Mouse (Mus musculus) spleen, adult 12 weeks (tissue): ENCODE data around the gene Cflar.

Experiments
- DNase-seq: peaks from one replicate; pipeline ENCODE4 v3.0.0; 2022; ENCODE audit warnings: low spot score

Cflar gene

DNA sequence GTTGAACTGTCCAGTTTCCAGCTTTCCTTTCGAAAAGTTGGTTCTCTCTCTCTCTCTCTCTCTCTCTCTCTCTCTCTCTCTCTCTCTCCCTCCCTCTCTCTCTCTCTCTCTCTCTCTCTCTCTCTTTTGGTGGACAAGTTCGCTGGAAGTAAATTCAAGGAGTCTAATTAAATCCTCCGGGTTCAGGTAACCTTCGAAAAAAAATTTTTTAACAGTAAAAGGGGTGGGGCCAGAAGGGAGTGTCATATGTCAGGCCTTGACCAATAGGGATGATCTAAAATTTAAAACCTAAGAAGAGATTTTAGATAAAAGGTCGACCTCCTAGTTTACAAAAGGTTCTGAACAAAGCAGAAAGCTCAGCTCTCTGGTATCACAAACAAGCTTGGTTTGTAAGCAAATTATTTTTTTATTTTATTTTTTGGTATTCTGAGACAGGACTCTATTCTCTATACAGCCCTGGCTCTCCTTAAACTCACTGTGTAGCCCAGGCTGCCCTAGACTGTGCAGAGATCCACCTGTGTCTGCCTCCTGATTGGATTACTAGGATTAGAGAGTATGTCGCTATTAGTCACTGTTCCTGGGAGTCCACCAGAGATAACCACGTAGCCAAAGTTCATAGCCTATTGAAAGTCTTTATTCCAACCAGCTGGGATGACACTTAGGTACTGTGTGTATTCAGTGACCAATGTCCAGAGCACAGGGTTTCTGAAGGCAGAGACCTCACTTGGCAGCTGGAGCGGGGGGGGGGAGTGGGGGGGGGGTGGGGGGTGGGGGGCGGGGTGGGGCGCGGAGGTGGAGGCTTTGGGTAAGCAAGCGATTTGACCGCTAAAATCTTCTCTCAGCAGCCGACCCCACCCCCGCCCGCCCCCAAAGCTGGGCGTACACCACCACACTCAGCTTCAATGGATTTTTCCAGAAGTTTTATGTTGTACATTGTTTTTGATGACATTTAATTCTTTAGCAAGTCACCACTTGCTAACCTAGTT lies 1.1 kb downstream of the Cflar start:
- DNase-seq, result peak; percentile 32

- DNase-seq, result peak; percentile 25
Measured at GRCm38 (mm10) chr1:58713081-58713892, 2.0 kb downstream of the Cflar start.

DNA sequence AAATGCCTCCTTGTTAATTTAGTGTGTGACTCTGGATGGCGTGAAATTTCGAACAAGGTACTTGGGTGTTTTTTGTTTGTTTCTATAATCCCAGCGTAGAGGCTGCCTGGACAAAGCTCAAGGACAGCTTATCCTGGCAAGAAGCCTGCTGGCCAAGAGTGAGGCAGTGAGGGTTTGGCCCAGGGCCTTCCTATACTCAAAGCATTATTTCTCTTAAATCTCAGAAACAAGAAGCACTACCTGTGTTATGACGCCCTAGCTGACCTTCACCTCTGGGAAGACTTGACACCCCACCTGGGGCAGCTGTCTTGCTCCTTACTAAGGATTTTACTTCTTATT lies 2.6 kb downstream of the Cflar start:
- no peak for DNase-seq

GRCm38 (mm10) chr1:58714361-58714760 lies 3.1 kb downstream of the Cflar start:
- no peak for DNase-seq

DNA sequence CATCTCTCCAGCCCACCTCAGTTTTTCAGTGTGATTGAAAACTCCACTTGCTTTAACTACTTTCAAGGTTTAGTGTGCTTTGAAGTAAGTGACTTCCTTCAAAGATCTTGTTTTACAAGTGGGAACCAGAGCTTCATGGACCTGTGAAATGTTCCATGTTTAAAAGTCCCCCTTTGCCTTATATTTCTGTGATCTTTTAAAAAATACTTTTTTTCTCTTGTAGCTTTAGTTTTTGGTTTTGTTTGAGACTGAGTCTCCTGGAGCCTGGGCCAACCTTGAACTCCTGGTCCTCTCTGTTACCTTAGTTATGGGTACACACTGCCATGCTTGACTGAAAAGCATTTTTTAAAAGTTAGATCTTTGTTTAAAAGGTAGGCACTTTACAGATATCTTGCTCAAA lies 4.2 kb downstream of the Cflar start:
- DNase-seq, result no peak

DNA sequence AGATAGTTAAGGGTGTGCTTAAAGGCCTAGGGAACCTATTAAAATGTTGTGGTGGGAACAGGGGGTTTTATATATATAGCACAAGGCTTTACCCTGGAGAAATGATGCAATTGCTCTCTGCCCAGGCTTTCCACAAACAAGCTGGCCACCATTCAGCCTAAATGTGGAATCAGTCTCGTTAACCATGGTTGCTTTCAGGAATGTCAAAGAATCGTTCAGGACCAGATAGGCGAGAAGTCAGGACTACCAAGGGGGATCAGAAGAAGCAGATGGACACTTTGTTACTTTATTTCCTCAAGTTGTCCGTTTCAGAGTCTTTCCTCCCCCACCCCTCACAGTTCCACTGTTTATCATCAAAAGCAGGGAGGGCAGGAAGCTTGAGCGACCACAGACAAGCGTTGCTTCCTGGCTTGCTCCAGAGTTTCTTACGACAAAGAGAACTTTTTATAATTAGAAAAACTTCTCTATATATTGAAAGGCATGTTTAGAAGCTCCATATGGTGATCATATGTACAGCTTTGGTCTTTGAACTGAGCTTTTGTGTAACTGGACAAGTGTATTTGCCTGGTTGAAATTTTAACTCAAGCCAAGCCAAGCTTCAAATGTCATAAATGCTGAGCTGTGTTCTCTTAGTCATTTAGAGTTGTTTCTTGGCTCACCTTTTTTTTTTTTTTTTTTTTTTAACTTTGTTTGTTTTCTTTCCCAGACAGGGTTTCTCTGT lies 5.0 kb downstream of the Cflar start:
- DNase-seq, result no peak

- DNase-seq, result no peak
Measured at GRCm38 (mm10) chr1:58716883-58717220, 5.5 kb downstream of the Cflar start.

- DNase-seq, result no peak
Measured at GRCm38 (mm10) chr1:58717589-58718270, 6.4 kb downstream of the Cflar start.

- DNase-seq, result no peak
Measured at GRCm38 (mm10) chr1:58719356-58719945, 8.1 kb downstream of the Cflar start.

DNA sequence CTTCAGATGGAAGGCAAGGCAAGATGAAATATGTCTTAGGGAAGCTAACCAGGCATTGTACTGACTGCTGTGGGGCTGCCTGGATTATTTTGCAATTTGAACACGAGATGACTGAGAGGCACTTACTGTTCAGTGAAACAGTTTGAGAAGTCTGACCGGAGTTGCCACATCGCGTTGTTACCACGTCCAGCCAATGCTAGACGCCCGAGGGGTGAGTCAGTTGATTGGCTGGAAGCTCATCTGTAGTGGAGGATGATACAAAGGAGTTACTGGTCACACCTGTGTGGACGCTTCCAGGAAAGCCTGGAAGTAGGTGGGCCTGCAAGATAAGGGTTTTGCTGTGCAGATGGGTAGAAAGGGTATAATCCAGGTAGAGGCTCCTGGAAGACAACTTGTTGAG lies 8.8 kb downstream of the Cflar start:
- no peak for DNase-seq

DNA sequence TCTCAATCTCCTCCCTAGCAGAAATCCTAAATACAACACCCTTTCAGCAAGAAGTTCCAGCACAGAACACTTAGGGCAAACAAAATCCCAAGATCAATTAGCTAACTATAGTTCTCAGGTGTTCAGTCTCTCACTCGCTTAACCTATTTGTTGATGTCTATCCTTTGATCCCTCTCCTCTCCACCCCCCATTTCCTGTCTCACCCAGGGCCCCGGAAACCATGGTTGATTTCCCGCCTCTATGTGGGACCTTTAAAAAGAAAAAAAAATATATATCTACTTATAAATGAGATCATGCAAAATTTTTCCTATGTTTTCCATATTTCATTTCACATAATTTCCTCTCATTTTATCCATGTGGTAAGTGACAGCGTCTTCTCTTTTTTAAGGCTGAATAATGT lies 9.7 kb downstream of the Cflar start:
- DNase-seq, result no peak

- no peak for DNase-seq
Measured at GRCm38 (mm10) chr1:58722115-58722938, 11.0 kb downstream of the Cflar start.

GRCm38 (mm10) chr1:58723062-58723808 lies 11.9 kb downstream of the Cflar start:
- DNase-seq, result no peak

- DNase-seq, result no peak
Measured at GRCm38 (mm10) chr1:58723809-58724405, 12.6 kb downstream of the Cflar start.

DNA sequence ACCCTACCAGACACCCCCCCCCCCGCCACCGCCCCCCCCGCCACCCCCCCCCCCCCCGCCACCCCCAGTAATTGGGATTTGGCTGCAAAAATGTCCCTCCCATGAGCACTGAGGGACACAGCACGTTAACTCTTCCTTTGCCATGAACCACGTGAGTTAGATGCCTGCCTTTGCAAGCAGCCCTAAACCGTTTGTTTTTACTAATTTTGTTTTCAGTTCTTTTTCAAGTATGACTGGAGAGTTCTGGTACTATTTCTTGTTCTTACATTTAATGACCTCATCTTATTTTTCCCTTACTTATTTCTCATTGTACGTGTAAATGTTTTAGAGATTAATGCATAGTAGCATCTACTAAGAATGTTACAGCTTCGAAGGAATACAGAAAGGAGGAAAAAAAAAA lies 13.2 kb downstream of the Cflar start:
- no peak for DNase-seq

GRCm38 (mm10) chr1:58725095-58725494 lies 13.8 kb downstream of the Cflar start:
- no peak for DNase-seq

DNA sequence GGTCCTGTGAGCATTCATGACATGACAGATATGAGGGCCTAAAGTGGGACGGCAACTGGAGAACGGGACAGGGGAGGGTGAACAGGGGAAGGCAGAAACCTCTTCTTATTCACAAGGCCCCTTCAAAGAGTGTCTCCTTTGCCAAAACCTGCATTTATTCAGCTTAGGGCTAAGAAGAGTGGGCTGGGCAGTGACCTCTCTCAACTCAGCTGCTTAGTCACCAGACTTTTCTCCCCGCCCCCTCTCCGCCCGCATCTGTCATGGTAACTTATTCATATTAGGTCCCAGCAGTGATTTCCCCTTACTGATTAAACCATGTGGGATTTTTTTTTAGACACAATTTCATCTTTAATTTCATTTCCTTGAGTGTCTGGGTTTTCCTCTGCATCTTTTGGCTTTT lies 14.5 kb downstream of the Cflar start:
- no peak for DNase-seq

DNA sequence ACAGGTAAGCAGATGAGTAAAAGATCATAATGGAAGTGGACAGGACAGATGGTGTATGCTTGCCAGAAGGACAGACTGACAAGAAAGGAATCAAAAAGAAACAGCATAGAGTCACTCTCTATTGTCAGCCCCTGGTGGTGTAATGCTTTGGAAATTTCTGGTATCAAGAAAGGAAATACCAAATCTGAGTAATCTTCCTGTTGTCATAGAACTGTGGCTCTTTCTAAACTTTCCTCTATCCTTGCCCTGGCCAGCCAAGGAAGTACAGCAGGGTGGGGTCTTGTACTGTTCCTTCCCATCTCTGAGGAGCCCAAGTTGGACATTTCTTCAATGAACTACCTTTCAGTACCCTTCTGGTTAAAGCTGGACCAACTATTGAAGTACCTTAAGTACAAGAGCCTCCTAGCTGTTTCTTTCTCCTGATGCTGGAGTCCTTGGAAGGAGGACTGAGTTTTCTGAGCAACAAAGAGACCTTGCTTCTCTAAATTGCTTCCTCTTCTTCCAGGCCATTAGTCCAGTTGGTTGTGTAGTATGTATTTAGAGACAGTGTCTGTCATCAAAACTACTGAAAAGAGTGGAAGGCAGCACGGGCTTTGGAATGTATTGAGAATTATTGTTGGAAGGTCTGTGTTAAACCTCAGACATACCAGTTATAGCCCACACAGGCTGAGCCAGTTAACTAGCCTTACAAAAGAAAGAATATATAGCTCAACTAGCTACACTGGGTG lies 15.9 kb downstream of the Cflar start:
- DNase-seq, result no peak
